Mouse (Mus musculus) induced T-regulatory cell, adult 2 months (primary cell): ENCODE data around the gene Fut2.
A peak's percentile ranks its signal among the peaks of the same experiment; 100 is the strongest.

Experiments
- DNase-seq: peaks from one replicate; pipeline ENCODE4 v3.0.0-alpha.2; 2012; ENCODE audit warnings: low read depth

Gene Fut2

GRCm38 (mm10) chr7:45638623-45639401 is 27.4 kb downstream of the Fut2 start:
- no peak for DNase-seq

DNA sequence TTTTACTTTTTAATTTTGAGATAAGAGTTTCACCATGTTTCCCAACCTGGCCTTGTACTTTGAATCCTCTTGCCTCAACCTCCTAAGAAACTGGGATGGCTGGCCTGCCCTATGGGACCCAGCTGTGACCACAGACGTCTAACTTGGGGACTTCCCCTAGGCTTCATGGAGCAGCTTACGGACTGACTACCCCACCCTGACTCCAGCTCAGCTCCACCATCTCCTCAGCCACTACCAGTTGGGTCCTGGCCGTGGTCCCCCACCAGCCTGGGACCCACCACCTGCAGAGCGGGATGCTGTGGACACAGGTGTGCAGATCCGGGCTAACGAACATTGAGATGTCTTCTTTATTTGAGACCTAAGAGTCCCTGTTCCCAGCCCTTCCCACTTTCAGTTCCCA is 28.5 kb downstream of the Fut2 start:
- no peak for DNase-seq

DNA sequence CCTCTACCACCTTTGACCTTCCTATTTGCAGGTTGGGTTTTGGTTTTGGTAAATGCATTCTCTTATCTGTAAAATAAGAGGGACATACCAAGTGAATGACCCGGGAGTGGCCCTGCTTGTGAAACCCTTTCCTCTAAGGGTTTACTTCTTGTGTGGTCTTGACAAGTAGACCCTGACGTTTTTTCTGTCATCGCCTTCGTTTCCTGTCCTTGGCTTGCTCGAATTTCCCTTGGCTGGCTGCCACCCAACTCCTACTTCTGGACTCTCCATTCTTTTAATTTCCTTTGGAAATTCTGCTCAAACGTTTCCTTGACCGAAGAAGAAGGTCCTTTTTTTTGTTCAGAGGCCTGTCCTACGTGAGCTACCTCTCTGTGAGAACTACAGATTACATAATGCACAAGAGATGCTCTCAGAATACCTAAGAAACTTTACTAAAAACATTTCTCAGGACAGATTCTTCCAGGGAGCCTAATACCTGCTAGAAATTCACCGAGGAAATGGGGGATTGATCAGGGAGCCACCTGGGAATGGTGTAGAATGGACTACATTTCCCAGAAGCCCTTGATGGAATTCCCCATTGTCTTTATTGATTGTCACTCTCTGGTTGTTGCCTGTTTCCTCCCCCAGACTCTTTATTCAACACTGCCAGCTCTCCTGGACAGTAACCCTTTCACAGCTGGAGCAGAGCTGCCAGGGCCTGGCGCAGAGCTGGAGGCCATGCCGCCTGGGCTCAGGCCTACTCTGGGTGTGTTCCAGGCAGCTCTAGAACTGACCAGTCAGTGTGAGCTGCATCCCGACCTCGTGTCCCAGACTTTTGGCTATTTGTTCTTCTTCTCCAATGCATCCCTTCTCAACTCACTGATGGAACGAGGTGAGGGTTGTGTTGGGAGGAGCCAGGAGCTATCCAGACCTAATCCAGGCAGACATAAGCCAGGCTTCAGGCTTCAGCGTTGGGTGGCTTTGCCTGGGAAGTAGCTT is 30.2 kb downstream of the Fut2 start:
- no peak for DNase-seq

DNA sequence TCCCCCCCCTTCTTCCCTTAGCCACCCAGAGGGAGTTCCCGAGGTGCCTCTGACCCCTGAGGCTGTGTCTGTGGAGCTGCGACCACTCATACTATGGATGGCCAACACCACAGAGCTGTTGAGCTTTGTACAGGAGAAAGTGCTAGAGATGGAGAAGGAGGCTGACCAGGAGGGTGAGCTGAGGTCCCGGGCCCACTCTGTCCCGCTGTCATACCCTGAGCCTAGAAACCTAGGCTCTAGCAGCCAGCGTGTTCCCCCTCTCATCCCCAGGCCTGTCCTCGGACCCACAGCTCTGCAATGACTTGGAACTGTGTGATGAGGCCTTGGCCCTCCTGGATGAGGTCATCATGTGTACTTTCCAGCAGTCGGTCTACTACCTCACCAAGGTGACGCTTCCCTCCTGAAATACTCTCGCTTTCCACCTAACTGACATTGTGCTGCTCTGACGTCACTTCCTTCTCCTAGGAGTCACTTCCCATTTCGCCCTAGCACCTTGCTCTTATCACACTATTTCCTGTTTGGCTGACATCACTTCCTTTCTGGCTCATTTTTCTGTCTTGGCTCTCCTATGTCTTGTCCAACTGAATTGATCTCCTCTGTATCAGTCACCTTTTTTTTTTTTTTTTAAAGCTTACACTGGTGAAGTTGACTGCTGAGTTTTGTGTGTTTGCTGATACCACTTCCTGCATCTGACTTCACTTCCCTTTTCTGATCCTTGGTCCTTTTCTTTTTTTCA is 31.1 kb downstream of the Fut2 start:
- DNase-seq = peak; percentile 63

GRCm38 (mm10) chr7:45632499-45632898 is 33.7 kb downstream of the Fut2 start:
- DNase-seq = no peak

DNA sequence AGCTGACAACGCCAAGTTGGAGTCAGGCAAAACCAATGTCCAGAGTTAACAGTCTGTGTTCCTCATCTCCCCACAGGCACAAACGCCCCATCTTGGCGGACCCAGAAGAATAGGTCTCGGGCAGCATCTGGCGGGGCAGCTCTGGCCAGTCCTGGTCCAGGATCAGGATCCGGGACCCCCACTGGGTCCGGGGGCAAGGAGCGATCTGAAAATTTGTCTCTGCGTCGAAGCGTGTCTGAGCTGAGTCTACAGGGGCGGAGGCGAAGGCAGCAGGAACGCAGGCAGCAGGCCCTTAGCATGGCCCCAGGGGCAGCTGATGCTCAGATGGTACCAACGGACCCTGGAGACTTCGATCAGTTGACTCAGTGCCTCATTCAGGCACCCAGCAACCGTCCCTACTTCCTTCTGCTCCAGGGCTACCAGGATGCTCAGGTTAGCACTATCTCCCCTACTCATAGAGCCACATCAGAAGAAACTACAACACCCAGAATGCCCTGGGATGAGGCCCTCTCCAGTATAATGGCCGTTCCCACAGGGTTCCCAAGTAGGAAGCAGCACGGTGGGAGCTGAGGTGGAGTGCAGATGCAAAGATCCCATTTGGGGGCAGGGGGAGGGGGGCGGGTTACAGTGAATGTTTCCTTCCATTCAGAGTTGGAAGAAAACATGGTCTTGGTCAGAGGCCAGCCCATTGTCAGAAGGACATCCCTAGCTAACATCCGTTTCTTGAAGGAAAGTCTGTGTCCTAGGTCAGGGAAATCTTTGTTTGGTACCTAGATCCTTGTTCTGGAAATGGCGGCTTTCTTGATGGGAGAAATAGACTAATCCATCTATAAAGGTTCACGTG is 35.9 kb downstream of the Fut2 start:
- no peak for DNase-seq

DNA sequence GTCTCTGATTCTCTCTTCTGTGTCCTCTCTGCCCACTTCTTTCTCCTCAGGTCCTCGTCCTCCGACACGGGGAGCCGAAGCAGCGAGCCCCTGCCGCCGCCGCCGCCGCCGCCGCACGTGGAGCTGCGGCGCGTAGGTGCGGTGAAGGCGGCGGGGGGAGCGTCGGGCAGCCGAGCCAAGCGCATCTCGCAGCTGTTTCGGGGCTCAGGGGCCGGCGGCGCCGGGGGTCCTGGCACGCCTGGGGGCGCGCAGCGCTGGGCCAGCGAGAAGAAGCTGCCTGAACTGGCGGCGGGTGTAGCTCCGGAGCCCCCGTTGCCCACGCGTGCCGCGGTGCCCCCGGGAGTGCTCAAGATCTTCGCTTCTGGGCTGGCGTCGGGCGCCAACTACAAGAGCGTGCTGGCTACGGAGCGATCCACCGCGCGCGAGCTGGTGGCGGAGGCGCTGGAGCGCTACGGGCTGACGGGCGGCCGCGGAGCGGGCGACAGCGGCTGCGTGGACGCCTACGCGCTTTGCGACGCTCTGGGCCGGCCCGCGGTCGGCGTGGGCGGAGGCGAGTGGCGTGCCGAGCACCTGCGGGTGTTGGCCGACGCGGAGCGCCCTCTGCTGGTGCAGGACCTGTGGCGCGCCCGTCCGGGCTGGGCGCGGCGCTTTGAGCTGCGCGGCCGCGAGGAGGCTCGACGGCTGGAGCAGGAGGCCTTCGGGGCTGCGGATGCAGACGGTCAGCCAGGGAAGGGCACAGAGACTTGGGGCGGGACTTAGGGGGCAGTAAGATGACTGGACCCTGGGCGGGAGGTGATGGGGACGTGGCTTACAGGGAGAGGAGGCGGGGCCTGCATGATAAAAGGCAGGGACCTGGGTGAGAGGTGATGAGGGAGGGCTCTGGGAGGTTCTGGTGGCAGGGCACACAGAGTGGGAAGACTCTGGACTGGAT is 37.6 kb downstream of the Fut2 start:
- peak; percentile 94 for DNase-seq

- no peak for DNase-seq
Measured at GRCm38 (mm10) chr7:45627261-45627660, 38.9 kb downstream of the Fut2 start, which contains the start of gene Rasip1. Gene Rasip1, plus strand, starts transcription at chr7:45627488.

- no peak for DNase-seq
Measured at GRCm38 (mm10) chr7:45626571-45627076, 39.6 kb downstream of the Fut2 start.

GRCm38 (mm10) chr7:45625481-45625880 is 40.7 kb downstream of the Fut2 start:
- DNase-seq = no peak

- no peak for DNase-seq
Measured at GRCm38 (mm10) chr7:45624718-45625117, 41.5 kb downstream of the Fut2 start.

- DNase-seq = no peak
Measured at GRCm38 (mm10) chr7:45623507-45623906, 42.7 kb downstream of the Fut2 start.

DNA sequence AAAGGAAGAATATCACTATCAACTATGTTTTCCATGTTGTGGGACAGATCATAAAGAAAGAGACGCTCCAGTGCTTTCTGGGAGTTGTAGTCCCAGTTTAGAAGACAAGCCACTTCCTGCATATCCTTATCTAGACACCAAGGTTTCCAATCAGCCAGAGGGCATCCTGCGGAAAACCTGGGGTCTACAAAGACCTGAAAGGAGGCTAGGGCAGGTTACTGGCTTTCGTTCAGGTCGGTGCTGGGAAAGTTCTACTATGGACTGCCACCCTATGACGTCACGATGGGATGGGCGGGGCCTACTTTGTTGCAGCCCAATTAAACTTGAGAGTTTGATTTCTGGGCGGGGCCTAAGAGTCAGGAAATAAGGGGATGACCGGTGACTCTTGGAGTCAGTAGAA is 44.8 kb downstream of the Fut2 start, which contains the start of gene Izumo1:
TSS of gene Izumo1 (plus strand) at position 369 of the 400 bp plus-strand sequence.
- peak; percentile 59 for DNase-seq

DNA sequence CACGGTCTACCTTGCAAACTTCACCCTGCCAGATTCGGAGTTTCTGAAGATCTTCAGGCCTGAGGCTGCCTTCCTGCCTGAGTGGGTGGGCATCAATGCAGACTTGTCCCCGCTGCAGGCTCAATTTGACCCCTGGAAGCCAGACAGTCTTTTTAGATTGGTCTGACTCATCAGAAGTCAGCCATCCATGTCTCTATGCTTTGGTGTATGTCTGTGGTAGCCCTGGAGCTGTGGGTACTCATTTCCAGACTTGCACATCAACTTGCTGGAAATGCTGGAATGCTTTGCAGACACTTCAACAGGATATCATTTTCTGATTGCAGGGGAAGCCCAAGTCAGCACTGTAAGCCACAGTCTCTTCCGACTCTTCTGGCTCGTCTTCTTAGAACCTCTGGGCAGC is 46.6 kb downstream of the Fut2 start:
- no peak for DNase-seq

DNA sequence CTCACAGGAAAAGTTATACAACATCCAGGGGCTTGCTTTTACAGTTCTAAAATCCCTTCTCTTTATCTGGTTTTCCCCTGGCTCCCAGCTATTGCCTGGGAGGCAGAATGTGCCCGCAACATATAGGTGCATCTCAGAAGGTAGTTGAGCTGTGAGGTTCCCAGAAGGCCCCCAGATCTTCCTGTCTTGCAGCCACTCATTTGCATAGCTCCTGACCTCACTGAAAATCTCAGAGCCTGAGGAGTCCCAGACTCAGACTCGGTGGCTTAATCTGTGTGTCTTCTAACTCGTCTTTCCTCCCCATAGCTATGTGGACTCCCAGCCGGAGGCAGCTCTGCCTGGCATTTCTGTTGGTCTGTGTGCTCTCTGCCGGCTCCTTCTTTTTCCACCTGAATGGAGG is 47.9 kb downstream of the Fut2 start:
- DNase-seq = no peak

DNA sequence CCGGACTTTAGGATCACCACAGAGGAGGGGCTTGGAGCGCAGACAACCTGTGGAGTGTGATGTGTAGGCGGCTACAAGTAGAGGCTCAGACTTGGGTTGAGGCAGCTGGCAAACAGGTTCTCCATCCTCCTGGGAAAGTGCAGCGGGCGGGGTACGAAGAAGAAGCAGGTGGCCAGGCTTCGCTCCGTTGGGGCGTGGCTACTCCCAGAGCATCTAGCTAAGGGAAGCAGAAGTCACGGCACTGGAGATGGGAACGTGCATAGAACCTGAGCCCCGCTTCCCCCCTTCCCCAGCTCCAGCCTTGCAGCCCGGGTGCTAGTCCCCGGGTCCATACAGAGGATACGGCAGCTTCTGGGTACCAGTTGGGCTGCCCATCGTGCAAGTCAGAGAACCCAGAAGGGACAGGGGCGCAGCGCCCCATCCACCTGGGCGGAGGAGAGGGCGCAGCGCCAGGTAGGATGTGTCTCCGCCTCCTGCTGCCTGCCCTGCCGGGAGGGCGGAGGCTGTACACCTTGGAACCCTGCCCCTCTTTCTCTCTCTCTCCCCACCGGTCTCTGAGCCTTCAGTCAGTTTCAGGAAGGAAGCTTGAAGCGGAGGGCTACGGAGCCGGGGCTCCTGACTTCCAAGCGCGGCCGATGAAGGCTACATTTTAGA is 49.0 kb downstream of the Fut2 start, which contains the start of gene Fut1:
TSS of gene Fut1 (plus strand) at position 248 of the 654 bp plus-strand sequence.
- no peak for DNase-seq

DNA sequence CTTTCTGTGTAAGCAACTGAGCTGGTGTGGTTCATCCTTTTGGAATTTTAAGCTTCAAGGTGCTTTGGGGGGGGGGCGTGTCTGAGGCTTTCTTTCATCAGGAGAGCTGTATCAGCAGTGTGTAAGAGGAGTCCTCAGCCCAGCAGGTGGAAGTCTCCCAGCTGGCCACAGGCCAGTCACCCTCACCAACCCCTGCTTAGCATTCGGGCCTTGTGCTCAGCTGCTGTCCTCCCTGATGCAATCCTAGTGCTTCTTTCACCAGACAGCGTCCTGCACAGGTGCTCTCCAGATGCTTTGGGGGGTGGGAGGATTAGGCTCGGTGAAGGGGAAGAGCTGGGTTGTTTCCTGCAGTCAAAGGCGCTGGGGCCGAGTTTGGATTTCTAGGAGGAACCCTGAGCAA is 49.9 kb downstream of the Fut2 start:
- no peak for DNase-seq

GRCm38 (mm10) chr7:45609511-45609910 is 56.7 kb downstream of the Fut2 start:
- no peak for DNase-seq

DNA sequence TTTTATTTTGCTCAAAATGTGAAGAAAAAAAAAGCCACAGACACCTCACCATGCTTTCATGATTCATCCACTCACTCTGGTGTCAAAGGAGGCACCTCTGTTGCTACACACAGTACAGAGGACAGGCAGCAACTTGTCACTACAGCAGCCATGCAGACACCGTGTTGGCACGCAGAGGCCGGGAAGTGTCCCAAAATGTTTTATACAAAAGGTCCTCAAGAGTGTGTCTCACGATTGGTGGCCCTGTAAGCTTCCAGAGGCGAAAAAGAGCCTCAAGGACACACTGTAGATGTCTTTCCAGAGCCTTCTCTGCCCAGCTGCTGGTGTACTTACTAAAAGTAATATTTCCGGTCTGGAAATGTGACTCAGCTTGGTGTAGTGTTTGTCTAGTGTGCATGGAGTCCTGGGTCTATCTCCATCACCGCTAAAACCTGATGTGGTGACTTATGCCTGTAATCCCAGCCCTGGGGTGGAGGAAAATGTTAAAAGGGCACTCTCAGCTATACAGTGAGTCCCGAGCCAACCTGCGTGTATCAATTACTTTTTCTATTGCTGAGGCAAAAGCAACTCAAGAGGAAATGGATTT is 60.4 kb downstream of the Fut2 start:
- no peak for DNase-seq
